Mouse (Mus musculus): Measurements from ENCODE around the gene Txndc8. TPM values are rescaled to one million over a fixed set of nuclear protein-coding genes. Genes with fewer than 3 reads are reported as not detected.

The Txndc8 gene
- polyA plus RNA-seq, 1 experiment from 2014 or later: not detected

- Histone ChIP-seq H3K9ac (ENCODE audit: low read length) (no peak overlapping the region), H3K9me3 (replicated peaks; ENCODE audit: control insufficient read depth, low read length) (peaks cover 6% of the 10 kb centered on the region), H3K4me1 (ENCODE audit: control insufficient read depth, insufficient read depth, low read length) (peaks cover 20% of the 10 kb centered on the region), H3K36me3 (ENCODE audit: control insufficient read depth, insufficient read depth) (peaks cover 29% of the 10 kb centered on the region), H3K27me3 (ENCODE audit: control insufficient read depth, insufficient read depth, low read length) (no peaks in the 10 kb centered on the region), H3K27ac (ENCODE audit: low read length) (no peak overlapping the region), H3K4me3 (ENCODE audit: low read length) (no peak overlapping the region), H3K4me2 (ENCODE audit: low read depth, low read length) (no peak overlapping the region)
- no peak for ATAC-seq (replicated peaks; ENCODE audit: extremely low read depth, insufficient read depth, low FRiP score)
- WGBS: 93% methylated on average over 7 of the region's 7 CpGs
These were observed 55.1 kb downstream of the Txndc8 start for GRCm38 (mm10) chr4:57953796-57954195.

GRCm38 (mm10) chr4:57952891-57953290, 56.0 kb downstream of the Txndc8 start:
- no peak overlapping the region for H3K4me2 ChIP-seq (ENCODE audit: low read depth, low read length)
- ATAC-seq (replicated peaks; ENCODE audit: extremely low read depth, insufficient read depth, low FRiP score): no peak
- peaks cover 6% of the 10 kb centered on the region for H3K9me3 ChIP-seq (replicated peaks; ENCODE audit: control insufficient read depth, low read length)
- no peaks in the 10 kb centered on the region for H3K27me3 ChIP-seq (ENCODE audit: control insufficient read depth, insufficient read depth, low read length)
- 90% methylated on average over 1 of the region's 1 CpGs for WGBS
- peaks cover 32% of the 10 kb centered on the region for H3K36me3 ChIP-seq (ENCODE audit: control insufficient read depth, insufficient read depth)
- peaks cover 20% of the 10 kb centered on the region for H3K4me1 ChIP-seq (ENCODE audit: control insufficient read depth, insufficient read depth, low read length)
- no peak overlapping the region for H3K9ac ChIP-seq (ENCODE audit: low read length)
- no peak overlapping the region for H3K27ac ChIP-seq (ENCODE audit: low read length)
- no peak overlapping the region for H3K4me3 ChIP-seq (ENCODE audit: low read length)

- no peak overlapping the region for H3K9ac ChIP-seq (ENCODE audit: low read length)
- WGBS: 94% methylated on average over 3 of the region's 3 CpGs
- H3K4me3 ChIP-seq (ENCODE audit: low read length): no peak overlapping the region
- H3K4me1 ChIP-seq (ENCODE audit: control insufficient read depth, insufficient read depth, low read length): peaks cover 17% of the 10 kb centered on the region
- H3K36me3 ChIP-seq (ENCODE audit: control insufficient read depth, insufficient read depth): peaks cover 32% of the 10 kb centered on the region
- H3K27ac ChIP-seq (ENCODE audit: low read length): no peak overlapping the region
- H3K9me3 ChIP-seq (replicated peaks; ENCODE audit: control insufficient read depth, low read length): peaks cover 6% of the 10 kb centered on the region
- ATAC-seq (replicated peaks; ENCODE audit: extremely low read depth, insufficient read depth, low FRiP score): no peak
- H3K27me3 ChIP-seq (ENCODE audit: control insufficient read depth, insufficient read depth, low read length): no peaks in the 10 kb centered on the region
- no peak overlapping the region for H3K4me2 ChIP-seq (ENCODE audit: low read depth, low read length)
These were observed 56.5 kb downstream of the Txndc8 start for GRCm38 (mm10) chr4:57952416-57952815.

- H3K9me3 ChIP-seq (replicated peaks; ENCODE audit: control insufficient read depth, low read length): peaks cover 6% of the 10 kb centered on the region
- no peak overlapping the region for H3K4me2 ChIP-seq (ENCODE audit: low read depth, low read length)
- 88% methylated on average over 6 of the region's 6 CpGs for WGBS
- H3K27ac ChIP-seq (ENCODE audit: low read length): no peak overlapping the region
- H3K27me3 ChIP-seq (ENCODE audit: control insufficient read depth, insufficient read depth, low read length): no peaks in the 10 kb centered on the region
- H3K4me1 ChIP-seq (ENCODE audit: control insufficient read depth, insufficient read depth, low read length): peaks cover 10% of the 10 kb centered on the region
- no peak overlapping the region for H3K4me3 ChIP-seq (ENCODE audit: low read length)
- peaks cover 36% of the 10 kb centered on the region for H3K36me3 ChIP-seq (ENCODE audit: control insufficient read depth, insufficient read depth)
- no peak overlapping the region for H3K9ac ChIP-seq (ENCODE audit: low read length)
- no peak for ATAC-seq (replicated peaks; ENCODE audit: extremely low read depth, insufficient read depth, low FRiP score)
These were observed 59.1 kb downstream of the Txndc8 start for GRCm38 (mm10) chr4:57949866-57950265.

GRCm38 (mm10) chr4:57947476-57947875, 61.4 kb downstream of the Txndc8 start:
- no peaks in the 10 kb centered on the region for H3K4me1 ChIP-seq (ENCODE audit: control insufficient read depth, insufficient read depth, low read length)
- peaks cover 6% of the 10 kb centered on the region for H3K9me3 ChIP-seq (replicated peaks; ENCODE audit: control insufficient read depth, low read length)
- no peak for ATAC-seq (replicated peaks; ENCODE audit: extremely low read depth, insufficient read depth, low FRiP score)
- no peaks in the 10 kb centered on the region for H3K27me3 ChIP-seq (ENCODE audit: control insufficient read depth, insufficient read depth, low read length)
- H3K4me2 ChIP-seq (ENCODE audit: low read depth, low read length): no peak overlapping the region
- H3K36me3 ChIP-seq (ENCODE audit: control insufficient read depth, insufficient read depth): peaks cover 52% of the 10 kb centered on the region
- no peak overlapping the region for H3K4me3 ChIP-seq (ENCODE audit: low read length)
- 94% methylated on average over 4 of the region's 4 CpGs for WGBS
- no peak overlapping the region for H3K27ac ChIP-seq (ENCODE audit: low read length)
- H3K9ac ChIP-seq (ENCODE audit: low read length): no peak overlapping the region

GRCm38 (mm10) chr4:57947036-57947435, 61.9 kb downstream of the Txndc8 start:
- 79% methylated on average over 10 of the region's 10 CpGs for WGBS
- Histone ChIP-seq H3K27ac (ENCODE audit: low read length) (no peak overlapping the region), H3K4me3 (ENCODE audit: low read length) (no peak overlapping the region), H3K9me3 (replicated peaks; ENCODE audit: control insufficient read depth, low read length) (peaks cover 6% of the 10 kb centered on the region), H3K4me1 (ENCODE audit: control insufficient read depth, insufficient read depth, low read length) (no peaks in the 10 kb centered on the region), H3K9ac (ENCODE audit: low read length) (no peak overlapping the region), H3K36me3 (ENCODE audit: control insufficient read depth, insufficient read depth) (peaks cover 52% of the 10 kb centered on the region), H3K27me3 (ENCODE audit: control insufficient read depth, insufficient read depth, low read length) (no peaks in the 10 kb centered on the region), H3K4me2 (ENCODE audit: low read depth, low read length) (no peak overlapping the region)
- no peak for ATAC-seq (replicated peaks; ENCODE audit: extremely low read depth, insufficient read depth, low FRiP score)

GRCm38 (mm10) chr4:57942892-57943291, 66.0 kb downstream of the Txndc8 start:
- no peak for ATAC-seq (replicated peaks; ENCODE audit: extremely low read depth, insufficient read depth, low FRiP score)
- Histone ChIP-seq H3K27ac (ENCODE audit: low read length) (no peak overlapping the region), H3K4me3 (ENCODE audit: low read length) (no peak overlapping the region), H3K27me3 (ENCODE audit: control insufficient read depth, insufficient read depth, low read length) (no peaks in the 10 kb centered on the region), H3K4me1 (ENCODE audit: control insufficient read depth, insufficient read depth, low read length) (no peaks in the 10 kb centered on the region), H3K36me3 (ENCODE audit: control insufficient read depth, insufficient read depth) (peaks cover 20% of the 10 kb centered on the region), H3K9me3 (replicated peaks; ENCODE audit: control insufficient read depth, low read length) (no peaks in the 10 kb centered on the region), H3K4me2 (ENCODE audit: low read depth, low read length) (no peak overlapping the region), H3K9ac (ENCODE audit: low read length) (no peak overlapping the region)
- WGBS: 87% methylated on average over 2 of the region's 2 CpGs

GRCm38 (mm10) chr4:57940631-57941030, 68.3 kb downstream of the Txndc8 start:
- Histone ChIP-seq H3K27ac (ENCODE audit: low read length) (no peak overlapping the region), H3K4me1 (ENCODE audit: control insufficient read depth, insufficient read depth, low read length) (no peaks in the 10 kb centered on the region), H3K4me3 (ENCODE audit: low read length) (no peak overlapping the region), H3K27me3 (ENCODE audit: control insufficient read depth, insufficient read depth, low read length) (no peaks in the 10 kb centered on the region), H3K9ac (ENCODE audit: low read length) (no peak overlapping the region), H3K9me3 (replicated peaks; ENCODE audit: control insufficient read depth, low read length) (no peaks in the 10 kb centered on the region), H3K36me3 (ENCODE audit: control insufficient read depth, insufficient read depth) (peaks cover 19% of the 10 kb centered on the region), H3K4me2 (ENCODE audit: low read depth, low read length) (no peak overlapping the region)
- ATAC-seq (replicated peaks; ENCODE audit: extremely low read depth, insufficient read depth, low FRiP score): no peak
- 64% methylated on average over 4 of the region's 4 CpGs for WGBS

GRCm38 (mm10) chr4:57937292-57937691, 71.6 kb downstream of the Txndc8 start:
- no peak overlapping the region for H3K9ac ChIP-seq (ENCODE audit: low read length)
- no peak overlapping the region for H3K4me3 ChIP-seq (ENCODE audit: low read length)
- 75% methylated on average over 6 of the region's 6 CpGs for WGBS
- H3K4me2 ChIP-seq (ENCODE audit: low read depth, low read length): no peak overlapping the region
- H3K36me3 ChIP-seq (ENCODE audit: control insufficient read depth, insufficient read depth): no peaks in the 10 kb centered on the region
- no peaks in the 10 kb centered on the region for H3K4me1 ChIP-seq (ENCODE audit: control insufficient read depth, insufficient read depth, low read length)
- peaks cover 3% of the 10 kb centered on the region; the same call in 1 of the 2 replicates for H3K9me3 ChIP-seq (replicated peaks; ENCODE audit: control insufficient read depth, low read length)
- no peak for ATAC-seq (replicated peaks; ENCODE audit: extremely low read depth, insufficient read depth, low FRiP score)
- no peak overlapping the region for H3K27ac ChIP-seq (ENCODE audit: low read length)
- no peaks in the 10 kb centered on the region for H3K27me3 ChIP-seq (ENCODE audit: control insufficient read depth, insufficient read depth, low read length)
